Comparison of ENCODE assay signal across 15 mouse cellular contexts in genomic region chr2:76982391-76983145, GRCm38 (mm10). TPM values are rescaled to one million over a fixed set of nuclear protein-coding genes. Genes with fewer than 3 reads are reported as not detected.
A peak's percentile ranks its signal among the peaks of the same experiment; 100 is the strongest.
DNase-seq lines count a peak whose midpoint lies in the region; ATAC-seq lines count a peak whose summit lies in the region.
"Had no signal": no experiment of that assay in that cellular context is flagged by ENCODE, and none has a peak within 500 bp of the region (broad histone marks: within the 10 kb centered on the region; RNA-seq: fewer than 3 reads in every experiment).

Gene Ttn (minus strand): TSS chr2:76982547.

- no peaks in the 10 kb centered on the region for H3K9me3 ChIP-seq in kidney, embryonic 16.5 days (ENCODE audit: low read length)
- H3K9me3 ChIP-seq: hindbrain, embryonic 13.5 days had no signal

- intact Hi-C loops in heart, postnatal 36 days (cut with DNase I): loop anchor here (5.0 kb wide), 1 partner anchor 50 kb away; no protein-coding TSS in a partner anchor

- H3K4me2 ChIP-seq in kidney, embryonic 16.5 days (replicated peaks; ENCODE audit: low read depth, low read length): no peak within 1 kb of the TSS
- H3K4me2 ChIP-seq: hindbrain, embryonic 13.5 days had no signal

- no peak within 1 kb of the TSS for H3K4me3 ChIP-seq in brown adipose tissue, adult 24 weeks (ENCODE audit: insufficient read depth, low read depth, low read length)
- H3K4me3 ChIP-seq in kidney, embryonic 16.5 days (ENCODE audit: low read length): no peak within 1 kb of the TSS
- H3K4me3 ChIP-seq: hindbrain, embryonic 13.5 days had no signal

- no peak within 1 kb of the TSS for H3K9ac ChIP-seq in kidney, embryonic 16.5 days (replicated peaks; ENCODE audit: low read length)
- H3K9ac ChIP-seq: hindbrain, embryonic 13.5 days had no signal

- peak; percentile 88 for DNase-seq in gastrocnemius, adult 18-20 months (ENCODE audit: low spot score)
- DNase-seq in heart, adult 9 months (ENCODE audit: low spot score in 2 of 2): peak; percentile 73 to 81
- peak; percentile 63 to 68 for DNase-seq in heart, postnatal 36 days
- no peak for DNase-seq in cerebellum, adult 11-12 months
- DNase-seq in thymus, postnatal 4 days: no peak
- DNase-seq: adrenal gland, postnatal 36 days; cerebellum, adult 8-10 months; kidney, adult 18-20 months; lung, adult 2 months; midbrain, embryonic 14.5 days; right cerebral cortex, postnatal 25 days had no signal

- WGBS in kidney, embryonic 16.5 days: 85% methylated on average over 18 of the region's 18 CpGs

- no peaks in the 10 kb centered on the region for H3K4me1 ChIP-seq in brown adipose tissue, adult 24 weeks (ENCODE audit: control insufficient read depth, insufficient read depth, insufficient read length, low read length)
- H3K4me1 ChIP-seq in kidney, embryonic 16.5 days (ENCODE audit: insufficient read depth, low read length): no peaks in the 10 kb centered on the region
- H3K4me1 ChIP-seq: hindbrain, embryonic 13.5 days had no signal

- no peak within 1 kb of the TSS for H3K27ac ChIP-seq in brown adipose tissue, adult 24 weeks (replicated peaks; ENCODE audit: low read depth, low read length)
- H3K27ac ChIP-seq in kidney, embryonic 16.5 days (ENCODE audit: low read length): no peak within 1 kb of the TSS
- H3K27ac ChIP-seq: hindbrain, embryonic 13.5 days had no signal

- no peaks in the 10 kb centered on the region for H3K27me3 ChIP-seq in kidney, embryonic 16.5 days (ENCODE audit: insufficient read depth, low read length)
- H3K27me3 ChIP-seq: hindbrain, embryonic 13.5 days had no signal

- no peaks in the 10 kb centered on the region for H3K36me3 ChIP-seq in kidney, embryonic 16.5 days (ENCODE audit: insufficient read depth, low read length)
- H3K36me3 ChIP-seq: hindbrain, embryonic 13.5 days had no signal

- ATAC-seq in kidney, embryonic 16.5 days (ENCODE audit: low FRiP score, low TSS enrichment): no peak
- ATAC-seq: forebrain, embryonic 14.5 days had no signal

RNA-seq across cellular contexts. Expression of gene Ttn, which starts in this region (rescaled TPM):
- 12.9 and 35.4 TPM in 2 replicates for polyA plus RNA-seq in brown adipose tissue, adult 24 weeks (2012; ENCODE audit: insufficient read depth, insufficient read length, missing spikeins)
- 1,000 to 10,000 TPM; 4,889 to 5,895 TPM for total RNA-seq in gastrocnemius, adult 18-20 months (2021)
- total RNA-seq in heart, postnatal 36 days (2021): 1,000 to 10,000 TPM; 3,115 to 3,120 TPM
- 4.1 and 5.4 TPM in 2 replicates for polyA plus RNA-seq in kidney, embryonic 16.5 days (2015; fragmentation: Nextera tagmentation; extraction: Ambion mirVana)

Comparison
In these comparisons a context has a peak if more than half of its experiments do, and no peak if none do; other contexts are left out.
1. DNase-seq: peak in gastrocnemius, adult 18-20 months (single experiment), heart, adult 9 months (2 of 2) and heart, postnatal 36 days (2 of 2); none in cerebellum, adult 11-12 months (single experiment) and thymus, postnatal 4 days (single experiment).